Comparison of ENCODE assay signal across 11 mouse cellular contexts in the genomic region with DNA sequence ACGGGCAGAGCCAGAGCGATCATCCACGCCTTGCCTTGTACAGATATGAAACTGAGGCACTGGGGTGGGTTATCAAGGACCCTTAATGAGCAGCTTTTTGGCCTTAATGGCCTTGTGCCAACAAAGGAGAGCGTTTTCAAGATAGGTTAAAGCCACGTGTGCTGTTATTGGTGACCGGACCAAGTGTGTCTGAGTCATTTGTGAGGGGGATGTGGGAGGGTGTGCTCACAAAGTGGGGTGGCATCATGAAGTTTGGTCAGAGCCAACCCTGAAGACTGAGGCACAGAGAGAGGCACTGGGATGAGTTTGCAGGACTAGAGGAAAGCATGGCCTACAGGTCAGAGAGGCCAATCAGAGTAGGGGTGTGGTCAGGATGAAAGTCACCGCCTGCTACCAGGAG. TPM values are rescaled to one million over a fixed set of nuclear protein-coding genes. Genes with fewer than 3 reads are reported as not detected.
DNase-seq lines count a peak whose midpoint lies in the region; ATAC-seq and TF ChIP-seq lines count a peak whose summit lies in the region.
"Had no signal": no experiment of that assay in that cellular context is flagged by ENCODE, and none has a peak within 500 bp of the region (broad histone marks: within the 10 kb centered on the region; RNA-seq: fewer than 3 reads in every experiment).

No protein-coding gene starts in this region.

- no peak overlapping the region for H3K9ac ChIP-seq in heart, embryonic 12.5 days
- H3K9ac ChIP-seq in lung, embryonic 14.5 days = no peak overlapping the region
- 0 out of 2 replicates have a peak overlapping the region, but pooled peaks have one; percentile 60 for H3K9ac ChIP-seq in liver, embryonic 13.5 days

- peaks cover 46% of the 10 kb centered on the region for H3K36me3 ChIP-seq in heart, embryonic 12.5 days
- peaks cover 93% of the 10 kb centered on the region for H3K36me3 ChIP-seq in lung, embryonic 14.5 days (ENCODE audit: insufficient read depth)
- 0 out of 2 replicates have a peak, but pooled peaks cover 7% of the 10 kb centered on the region for H3K36me3 ChIP-seq in liver, embryonic 13.5 days

- peak; percentile 15; the same call in 1 of the 2 replicates for ATAC-seq in heart, embryonic 12.5 days (ENCODE audit: insufficient number of reproducible peaks, low FRiP score)
- peak; percentile 21 for ATAC-seq in lung, embryonic 14.5 days (ENCODE audit: insufficient read depth)
- peak; percentile 71 for ATAC-seq in liver, embryonic 13.5 days (ENCODE audit: low read depth)
- ATAC-seq: CD4-positive, CD25-positive, alpha-beta regulatory T cell, adult 4 months had no signal

- 75% methylated on average over 7 of the region's 7 CpGs for WGBS in heart, embryonic 12.5 days
- 84% methylated on average over 7 of the region's 7 CpGs for WGBS in lung, embryonic 14.5 days
- WGBS in liver, embryonic 13.5 days (ENCODE audit: insufficient replicate concordance) = 23% methylated on average over 7 of the region's 7 CpGs
- WGBS in cerebellum, adult 2 months = 95% methylated on average over 7 of the region's 7 CpGs

- H3K27me3 ChIP-seq in heart, embryonic 12.5 days (replicated peaks) = no peaks in the 10 kb centered on the region
- no peaks in the 10 kb centered on the region for H3K27me3 ChIP-seq in lung, embryonic 14.5 days (ENCODE audit: insufficient read depth, low read length)
- peaks cover 25% of the 10 kb centered on the region for H3K27me3 ChIP-seq in liver, embryonic 13.5 days
- no peaks in the 10 kb centered on the region for H3K27me3 ChIP-seq in cerebellum, adult 2 months (ENCODE audit: control insufficient read depth, insufficient read depth, low read length)

- no peak for TF ChIP-seq POLR2A in cerebellum, adult 2 months (IDR thresholded peaks at IDR 0.05; ENCODE audit: borderline replicate concordance, insufficient read depth, low read length)

- H3K4me1 ChIP-seq in heart, embryonic 12.5 days (replicated peaks) = peaks cover 23% of the 10 kb centered on the region
- no peaks in the 10 kb centered on the region for H3K4me1 ChIP-seq in lung, embryonic 14.5 days (ENCODE audit: insufficient read depth)
- H3K4me1 ChIP-seq in brown adipose tissue, adult 24 weeks (ENCODE audit: control insufficient read depth, insufficient read depth, insufficient read length, low read length) = peaks cover 27% of the 10 kb centered on the region
- peaks cover 66% of the 10 kb centered on the region for H3K4me1 ChIP-seq in liver, embryonic 13.5 days (replicated peaks)
- H3K4me1 ChIP-seq in cerebellum, adult 2 months (ENCODE audit: control insufficient read depth, insufficient read depth, low read length) = no peaks in the 10 kb centered on the region

- peak overlapping the region; percentile 45 for H3K27ac ChIP-seq in heart, embryonic 12.5 days (ENCODE audit: poor library complexity, severe bottlenecking)
- H3K27ac ChIP-seq in lung, embryonic 14.5 days (ENCODE audit: low read depth) = peak overlapping the region; percentile 6; the same call in 1 of the 2 replicates
- H3K27ac ChIP-seq in brown adipose tissue, adult 24 weeks (replicated peaks; ENCODE audit: low read depth, low read length) = peak overlapping the region; percentile 67
- peak overlapping the region; percentile 69 for H3K27ac ChIP-seq in liver, embryonic 13.5 days
- H3K27ac ChIP-seq in cerebellum, adult 2 months (ENCODE audit: insufficient read depth, low read length) = no peak overlapping the region

- H3K4me3 ChIP-seq in heart, embryonic 12.5 days = no peak overlapping the region
- no peak overlapping the region for H3K4me3 ChIP-seq in lung, embryonic 14.5 days (ENCODE audit: low read depth, low read length)
- H3K4me3 ChIP-seq in brown adipose tissue, adult 24 weeks (ENCODE audit: insufficient read depth, low read depth, low read length) = 0 out of 2 replicates have a peak overlapping the region, but pooled peaks have one; percentile 0
- H3K4me3 ChIP-seq in liver, embryonic 13.5 days (replicated peaks) = peak overlapping the region; percentile 51; the same call in 1 of the 2 replicates
- no peak overlapping the region for H3K4me3 ChIP-seq in cerebellum, adult 2 months (replicated peaks; ENCODE audit: insufficient read depth, low read depth, low read length)

- peaks cover 6% of the 10 kb centered on the region; the same call in 1 of the 2 replicates for H3K9me3 ChIP-seq in heart, embryonic 12.5 days (replicated peaks)
- H3K9me3 ChIP-seq in lung, embryonic 14.5 days (ENCODE audit: low read depth, low read length) = no peaks in the 10 kb centered on the region
- peaks cover 3% of the 10 kb centered on the region; the same call in 1 of the 2 replicates for H3K9me3 ChIP-seq in liver, embryonic 13.5 days (replicated peaks)

- DNase-seq in heart, adult 11 months = no peak
- no peak for DNase-seq in lung, embryonic 14.5 days
- no peak for DNase-seq in lung, postnatal 10 days
- DNase-seq in liver, embryonic 13.5 days = peak; percentile 37
- no peak for DNase-seq in cerebellum, adult 2 months
- no peak for DNase-seq in urinary bladder, postnatal 10 days (ENCODE audit: low spot score)
- DNase-seq: cerebellum, postnatal 25 days; right cerebral cortex, postnatal 14 days had no signal

- no peak for TF ChIP-seq CTCF in lung, embryonic 14.5 days (IDR thresholded peaks at IDR 0.05; ENCODE audit: low read depth)
- TF ChIP-seq CTCF in cerebellum, adult 2 months (IDR thresholded peaks at IDR 0.05; ENCODE audit: borderline replicate concordance, insufficient read depth, low read depth, low read length) = no peak

- no peak overlapping the region for H3K4me2 ChIP-seq in heart, embryonic 12.5 days
- H3K4me2 ChIP-seq in lung, embryonic 14.5 days = no peak overlapping the region
- H3K4me2 ChIP-seq in liver, embryonic 13.5 days = peak overlapping the region; percentile 78

RNA-seq across cellular contexts. Expression of a gene that starts 8.6 kb away (rescaled TPM):
- 122 and 126 TPM in 2 replicates for polyA plus RNA-seq in heart, embryonic 12.5 days (2016; fragmentation: Nextera tagmentation; extraction: Ambion mirVana)
- 184 and 187 TPM in 2 replicates for polyA plus RNA-seq in lung, embryonic 14.5 days (2014; fragmentation: Nextera tagmentation; extraction: Ambion mirVana)
- polyA plus RNA-seq in brown adipose tissue, adult 24 weeks (2012; ENCODE audit: insufficient read depth, insufficient read length, missing spikeins) = 86.7 and 98.8 TPM in 2 replicates
- 122 and 132 TPM in 2 replicates for polyA plus RNA-seq in liver, embryonic 13.5 days (2015; fragmentation: Nextera tagmentation; extraction: Ambion mirVana)
- polyA plus RNA-seq in cerebellum, adult 2 months (2012; rRNA removed) = 104 and 108 TPM in 2 replicates

RNA-seq across cellular contexts. Expression of a gene that starts 12.9 kb away (rescaled TPM):
- 35.2 and 37.9 TPM in 2 replicates for polyA plus RNA-seq in heart, embryonic 12.5 days (2016; fragmentation: Nextera tagmentation; extraction: Ambion mirVana)
- polyA plus RNA-seq in lung, embryonic 14.5 days (2014; fragmentation: Nextera tagmentation; extraction: Ambion mirVana) = 61.2 and 67.5 TPM in 2 replicates
- 141 and 148 TPM in 2 replicates for polyA plus RNA-seq in brown adipose tissue, adult 24 weeks (2012; ENCODE audit: insufficient read depth, insufficient read length, missing spikeins)
- 3.9 and 4.6 TPM in 2 replicates for polyA plus RNA-seq in liver, embryonic 13.5 days (2015; fragmentation: Nextera tagmentation; extraction: Ambion mirVana)
- polyA plus RNA-seq in cerebellum, adult 2 months (2012; rRNA removed) = 7.4 and 7.5 TPM in 2 replicates

RNA-seq across cellular contexts. Expression of a gene that starts 32.2 kb away (rescaled TPM):
- polyA plus RNA-seq in heart, embryonic 12.5 days (2016; fragmentation: Nextera tagmentation; extraction: Ambion mirVana) = 759 and 790 TPM in 2 replicates
- 909 and 927 TPM in 2 replicates for polyA plus RNA-seq in lung, embryonic 14.5 days (2014; fragmentation: Nextera tagmentation; extraction: Ambion mirVana)
- polyA plus RNA-seq in brown adipose tissue, adult 24 weeks (2012; ENCODE audit: insufficient read depth, insufficient read length, missing spikeins) = 320 and 478 TPM in 2 replicates
- polyA plus RNA-seq in liver, embryonic 13.5 days (2015; fragmentation: Nextera tagmentation; extraction: Ambion mirVana) = 368 and 374 TPM in 2 replicates
- 870 and 931 TPM in 2 replicates for polyA plus RNA-seq in cerebellum, adult 2 months (2012; rRNA removed)

Comparison
In these comparisons a context has a peak if more than half of its experiments do, and no peak if none do; other contexts are left out.
1. ATAC-seq: peak in every context shown above with its lines; median percentile 71 in liver, embryonic 13.5 days; 21 in lung, embryonic 14.5 days; 15 in heart, embryonic 12.5 days.
2. H3K4me3 ChIP-seq: peak in brown adipose tissue, adult 24 weeks (single experiment) and liver, embryonic 13.5 days (single experiment); none in heart, embryonic 12.5 days (single experiment), lung, embryonic 14.5 days (single experiment) and cerebellum, adult 2 months (single experiment).